Mouse (Mus musculus): ENCODE data around the gene Pnmt. TPM values are rescaled to one million over a fixed set of nuclear protein-coding genes. Genes with fewer than 3 reads are reported as not detected.

The Pnmt gene
- polyA plus RNA-seq, 1 experiment from 2014 or later, result 1.7 TPM

GRCm38 (mm10) chr11:98387056-98387577 lies 867 bp downstream of the Pnmt start:
- peaks cover 31% of the 10 kb centered on the region for H3K27me3 ChIP-seq (ENCODE audit: control insufficient read depth, insufficient read depth, low read depth, low read length)
- no peaks in the 10 kb centered on the region for H3K9me3 ChIP-seq (replicated peaks; ENCODE audit: control insufficient read depth, low read length, poor library complexity, severe bottlenecking)
- H3K27ac ChIP-seq (ENCODE audit: low read length), result no peak overlapping the region
- H3K4me3 ChIP-seq (ENCODE audit: low read depth, low read length), result no peak overlapping the region
- no peak overlapping the region for H3K4me2 ChIP-seq (ENCODE audit: low read length)
- H3K9ac ChIP-seq (ENCODE audit: low read depth, low read length), result no peak overlapping the region
- 60% methylated on average over 14 of the region's 14 CpGs for WGBS
- no peaks in the 10 kb centered on the region for H3K36me3 ChIP-seq (ENCODE audit: control insufficient read depth, insufficient read depth, low read length)
- no peak for ATAC-seq
- H3K4me1 ChIP-seq (ENCODE audit: control insufficient read depth, insufficient read depth, low read length), result no peaks in the 10 kb centered on the region; the same call in 1 of the 2 replicates

- Histone ChIP-seq H3K27ac (ENCODE audit: low read length) (no peak overlapping the region), H3K4me3 (ENCODE audit: low read depth, low read length) (no peak overlapping the region), H3K4me2 (ENCODE audit: low read length) (no peak overlapping the region), H3K27me3 (ENCODE audit: control insufficient read depth, insufficient read depth, low read depth, low read length) (peaks cover 31% of the 10 kb centered on the region), H3K9me3 (replicated peaks; ENCODE audit: control insufficient read depth, low read length, poor library complexity, severe bottlenecking) (no peaks in the 10 kb centered on the region), H3K36me3 (ENCODE audit: control insufficient read depth, insufficient read depth, low read length) (no peaks in the 10 kb centered on the region), H3K4me1 (ENCODE audit: control insufficient read depth, insufficient read depth, low read length) (no peaks in the 10 kb centered on the region; the same call in 1 of the 2 replicates), H3K9ac (ENCODE audit: low read depth, low read length) (no peak overlapping the region)
- no peak for ATAC-seq
- WGBS, result 77% methylated on average over 10 of the region's 10 CpGs
Observed at GRCm38 (mm10) chr11:98388282-98388681, 2.0 kb downstream of the Pnmt start.

- H3K4me3 ChIP-seq (ENCODE audit: low read depth, low read length), result no peak overlapping the region
- no peak for ATAC-seq
- H3K9ac ChIP-seq (ENCODE audit: low read depth, low read length), result no peak overlapping the region
- H3K36me3 ChIP-seq (ENCODE audit: control insufficient read depth, insufficient read depth, low read length), result no peaks in the 10 kb centered on the region
- H3K27ac ChIP-seq (ENCODE audit: low read length), result no peak overlapping the region
- H3K4me2 ChIP-seq (ENCODE audit: low read length), result no peak overlapping the region
- H3K27me3 ChIP-seq (ENCODE audit: control insufficient read depth, insufficient read depth, low read depth, low read length), result peaks cover 31% of the 10 kb centered on the region
- H3K9me3 ChIP-seq (replicated peaks; ENCODE audit: control insufficient read depth, low read length, poor library complexity, severe bottlenecking), result no peaks in the 10 kb centered on the region
- H3K4me1 ChIP-seq (ENCODE audit: control insufficient read depth, insufficient read depth, low read length), result peaks cover 2% of the 10 kb centered on the region; the same call in 1 of the 2 replicates
- 24% methylated on average over 9 of the region's 9 CpGs for WGBS
Observed at GRCm38 (mm10) chr11:98389221-98389780, 3.1 kb downstream of the Pnmt start.

GRCm38 (mm10) chr11:98390141-98390540 lies 3.9 kb downstream of the Pnmt start:
- ATAC-seq, result no peak
- Histone ChIP-seq H3K9me3 (replicated peaks; ENCODE audit: control insufficient read depth, low read length, poor library complexity, severe bottlenecking) (no peaks in the 10 kb centered on the region), H3K27me3 (ENCODE audit: control insufficient read depth, insufficient read depth, low read depth, low read length) (peaks cover 31% of the 10 kb centered on the region), H3K4me3 (ENCODE audit: low read depth, low read length) (no peak overlapping the region), H3K27ac (ENCODE audit: low read length) (no peak overlapping the region), H3K4me2 (ENCODE audit: low read length) (no peak overlapping the region), H3K9ac (ENCODE audit: low read depth, low read length) (no peak overlapping the region), H3K4me1 (ENCODE audit: control insufficient read depth, insufficient read depth, low read length) (peaks cover 3% of the 10 kb centered on the region; the same call in 1 of the 2 replicates), H3K36me3 (ENCODE audit: control insufficient read depth, insufficient read depth, low read length) (no peaks in the 10 kb centered on the region)
- 72% methylated on average over 12 of the region's 12 CpGs for WGBS

- Histone ChIP-seq H3K27me3 (ENCODE audit: control insufficient read depth, insufficient read depth, low read depth, low read length) (peaks cover 22% of the 10 kb centered on the region), H3K27ac (ENCODE audit: low read length) (no peak overlapping the region), H3K9ac (ENCODE audit: low read depth, low read length) (no peak overlapping the region), H3K4me2 (ENCODE audit: low read length) (no peak overlapping the region), H3K4me3 (ENCODE audit: low read depth, low read length) (no peak overlapping the region), H3K36me3 (ENCODE audit: control insufficient read depth, insufficient read depth, low read length) (no peaks in the 10 kb centered on the region), H3K4me1 (ENCODE audit: control insufficient read depth, insufficient read depth, low read length) (0 out of 2 replicates have a peak, but pooled peaks cover 3% of the 10 kb centered on the region), H3K9me3 (replicated peaks; ENCODE audit: control insufficient read depth, low read length, poor library complexity, severe bottlenecking) (no peaks in the 10 kb centered on the region)
- 23% methylated on average over 5 of the region's 8 CpGs for WGBS
- no peak for ATAC-seq
Observed at GRCm38 (mm10) chr11:98392034-98392433, 5.8 kb downstream of the Pnmt start.

- Histone ChIP-seq H3K36me3 (ENCODE audit: control insufficient read depth, insufficient read depth, low read length) (no peaks in the 10 kb centered on the region), H3K27ac (ENCODE audit: low read length) (no peak overlapping the region), H3K4me1 (ENCODE audit: control insufficient read depth, insufficient read depth, low read length) (0 out of 2 replicates have a peak, but pooled peaks cover 3% of the 10 kb centered on the region), H3K9me3 (replicated peaks; ENCODE audit: control insufficient read depth, low read length, poor library complexity, severe bottlenecking) (no peaks in the 10 kb centered on the region), H3K9ac (ENCODE audit: low read depth, low read length) (no peak overlapping the region), H3K4me2 (ENCODE audit: low read length) (no peak overlapping the region), H3K4me3 (ENCODE audit: low read depth, low read length) (no peak overlapping the region), H3K27me3 (ENCODE audit: control insufficient read depth, insufficient read depth, low read depth, low read length) (peaks cover 18% of the 10 kb centered on the region)
- whole genome bisulfite sequencing, result 55% methylated on average over 4 of the region's 4 CpGs
- no peak for ATAC-seq
Observed at GRCm38 (mm10) chr11:98392645-98393044, 6.4 kb downstream of the Pnmt start.

GRCm38 (mm10) chr11:98393317-98393716 lies 7.1 kb downstream of the Pnmt start:
- Histone ChIP-seq H3K36me3 (ENCODE audit: control insufficient read depth, insufficient read depth, low read length) (no peaks in the 10 kb centered on the region), H3K4me3 (ENCODE audit: low read depth, low read length) (no peak overlapping the region), H3K27me3 (ENCODE audit: control insufficient read depth, insufficient read depth, low read depth, low read length) (peaks cover 12% of the 10 kb centered on the region; the same call in 1 of the 2 replicates), H3K4me2 (ENCODE audit: low read length) (no peak overlapping the region), H3K9ac (ENCODE audit: low read depth, low read length) (no peak overlapping the region), H3K4me1 (ENCODE audit: control insufficient read depth, insufficient read depth, low read length) (0 out of 2 replicates have a peak, but pooled peaks cover 3% of the 10 kb centered on the region), H3K9me3 (replicated peaks; ENCODE audit: control insufficient read depth, low read length, poor library complexity, severe bottlenecking) (no peaks in the 10 kb centered on the region), H3K27ac (ENCODE audit: low read length) (no peak overlapping the region)
- no peak for ATAC-seq
- WGBS, result 70% methylated on average over 6 of the region's 6 CpGs

GRCm38 (mm10) chr11:98394301-98394700 lies 8.1 kb downstream of the Pnmt start:
- no peak overlapping the region for H3K9ac ChIP-seq (ENCODE audit: low read depth, low read length)
- H3K4me3 ChIP-seq (ENCODE audit: low read depth, low read length), result no peak overlapping the region
- H3K4me1 ChIP-seq (ENCODE audit: control insufficient read depth, insufficient read depth, low read length), result 0 out of 2 replicates have a peak, but pooled peaks cover 3% of the 10 kb centered on the region
- no peak overlapping the region for H3K4me2 ChIP-seq (ENCODE audit: low read length)
- H3K27ac ChIP-seq (ENCODE audit: low read length), result no peak overlapping the region
- no peaks in the 10 kb centered on the region for H3K36me3 ChIP-seq (ENCODE audit: control insufficient read depth, insufficient read depth, low read length)
- H3K9me3 ChIP-seq (replicated peaks; ENCODE audit: control insufficient read depth, low read length, poor library complexity, severe bottlenecking), result no peaks in the 10 kb centered on the region
- 63% methylated on average over 6 of the region's 6 CpGs for WGBS
- ATAC-seq, result no peak
- H3K27me3 ChIP-seq (ENCODE audit: control insufficient read depth, insufficient read depth, low read depth, low read length), result peaks cover 7% of the 10 kb centered on the region; the same call in 1 of the 2 replicates

GRCm38 (mm10) chr11:98395041-98395440 lies 8.8 kb downstream of the Pnmt start:
- no peak overlapping the region for H3K4me2 ChIP-seq (ENCODE audit: low read length)
- no peak overlapping the region for H3K27ac ChIP-seq (ENCODE audit: low read length)
- 54% methylated on average over 4 of the region's 4 CpGs for WGBS
- no peaks in the 10 kb centered on the region for H3K36me3 ChIP-seq (ENCODE audit: control insufficient read depth, insufficient read depth, low read length)
- H3K9me3 ChIP-seq (replicated peaks; ENCODE audit: control insufficient read depth, low read length, poor library complexity, severe bottlenecking), result no peaks in the 10 kb centered on the region
- H3K4me3 ChIP-seq (ENCODE audit: low read depth, low read length), result no peak overlapping the region
- peaks cover 7% of the 10 kb centered on the region; the same call in 1 of the 2 replicates for H3K27me3 ChIP-seq (ENCODE audit: control insufficient read depth, insufficient read depth, low read depth, low read length)
- H3K9ac ChIP-seq (ENCODE audit: low read depth, low read length), result no peak overlapping the region
- ATAC-seq, result no peak
- peaks cover 6% of the 10 kb centered on the region; the same call in 1 of the 2 replicates for H3K4me1 ChIP-seq (ENCODE audit: control insufficient read depth, insufficient read depth, low read length)
